Mouse (Mus musculus) kidney, postnatal 25 days (tissue): Measurements from ENCODE around the gene Ano1.

ENCODE experiments used
- DNase-seq, 2 experiments: peaks; one replicate each; pipeline ENCODE4 v3.0.0; 2021; ENCODE audit warnings: mixed read lengths in 2 of 2

Gene Ano1

GRCm38 (mm10) chr7:144581559-144582283, 170.1 kb downstream of the Ano1 start:
- peak; percentile 89 to 95 for DNase-seq

- DNase-seq: no peak
These were observed 173.9 kb downstream of the Ano1 start for GRCm38 (mm10) chr7:144577876-144578275.

- peak; percentile 45 to 85 for DNase-seq
These were observed 179.5 kb downstream of the Ano1 start for GRCm38 (mm10) chr7:144572234-144572633.

GRCm38 (mm10) chr7:144571598-144571997, 180.2 kb downstream of the Ano1 start:
- DNase-seq: peak; percentile 82 to 88

DNA sequence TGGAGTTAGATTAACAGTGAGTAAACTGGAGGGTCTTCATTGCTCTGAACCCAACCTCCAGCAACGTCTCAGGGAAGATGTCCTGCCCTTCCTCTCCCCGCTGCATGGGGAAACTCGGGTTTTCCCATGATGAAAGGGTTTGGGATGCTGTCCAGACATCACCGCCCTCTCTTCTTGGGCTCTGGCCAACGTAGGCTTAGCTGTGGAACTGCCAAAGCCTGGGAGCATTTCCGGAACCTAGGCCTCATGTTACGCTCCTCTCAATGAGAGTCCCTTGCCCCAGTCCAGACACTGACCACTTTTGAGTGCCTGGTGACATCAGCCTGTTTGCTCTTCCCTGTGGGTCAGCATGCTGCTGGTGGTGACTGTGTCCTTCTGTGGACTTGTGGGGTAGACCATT, 182.3 kb downstream of the Ano1 start:
- DNase-seq: peak; percentile 61 to 73

- no peak for DNase-seq
These were observed 183.7 kb downstream of the Ano1 start for GRCm38 (mm10) chr7:144568091-144568490.

DNA sequence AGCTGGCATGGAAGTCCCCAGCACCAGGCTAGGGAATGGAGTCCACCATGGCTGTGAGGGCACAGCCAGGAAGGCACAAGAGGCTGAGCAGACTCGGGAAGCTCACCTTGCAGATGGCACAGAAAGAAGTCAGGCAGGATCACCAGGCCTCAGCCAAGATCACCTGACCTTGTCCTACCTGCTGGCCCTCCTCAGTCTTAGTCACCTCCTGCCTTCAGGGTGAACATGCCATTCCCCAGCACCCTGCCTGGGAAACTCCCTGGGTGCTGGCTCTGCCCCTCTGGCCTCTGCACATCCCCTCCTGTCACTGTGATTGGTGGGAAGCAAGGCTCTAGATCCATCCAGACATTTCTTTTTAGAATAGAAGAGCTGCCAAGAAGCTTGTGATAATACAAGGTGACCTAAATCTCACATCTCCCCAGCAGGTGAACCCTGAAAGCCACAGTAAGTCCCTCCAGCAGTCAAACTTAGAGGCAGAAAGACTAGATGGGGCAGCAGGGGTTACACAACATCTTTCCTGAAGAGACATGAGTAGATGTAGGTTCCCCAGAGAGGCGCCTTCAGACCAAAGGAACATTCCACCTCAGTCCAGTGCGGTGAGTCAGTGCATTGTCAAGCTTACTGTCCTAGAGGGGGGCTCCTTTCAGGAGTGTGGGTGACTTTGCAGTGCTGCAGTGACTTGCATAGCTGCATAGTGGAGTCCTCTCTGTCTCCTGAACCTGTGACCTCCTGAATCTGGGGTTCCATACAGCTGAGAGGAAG, 184.7 kb downstream of the Ano1 start:
- DNase-seq: no peak

DNA sequence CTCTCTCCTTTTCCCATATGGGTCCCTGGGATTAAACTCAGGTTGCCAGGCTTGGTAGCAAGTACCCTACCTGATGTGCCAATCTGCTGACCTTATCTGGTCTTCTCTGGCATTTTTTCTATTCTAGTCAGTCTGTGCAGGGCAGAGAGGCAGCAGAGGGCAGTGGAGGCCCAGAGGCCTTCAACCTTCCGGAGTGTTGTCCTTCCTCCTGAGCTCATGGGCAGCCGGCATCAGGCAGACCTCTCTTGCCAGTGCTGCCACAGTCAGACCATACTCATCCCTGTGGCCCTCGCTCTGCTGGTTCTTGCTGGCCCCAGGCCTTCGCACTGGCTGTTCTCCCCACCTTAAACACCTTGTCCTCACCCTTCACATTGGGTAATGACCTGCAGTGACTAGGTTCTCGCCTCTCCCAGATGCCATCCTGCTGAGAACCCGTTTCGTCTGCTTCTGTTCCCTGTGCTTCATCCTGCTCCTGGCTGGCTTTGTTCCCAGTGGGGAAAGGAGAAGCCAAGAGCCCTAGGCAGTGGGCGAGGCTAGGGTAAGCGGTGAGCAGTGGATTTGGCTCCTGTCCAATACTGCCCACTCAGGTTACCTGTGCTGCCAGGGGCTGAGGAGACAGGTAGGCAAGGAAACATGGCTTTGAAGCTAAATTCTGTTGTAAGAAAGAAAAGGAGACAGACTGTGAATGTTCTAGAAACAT, 188.2 kb downstream of the Ano1 start:
- DNase-seq: peak; percentile 58 to 76

GRCm38 (mm10) chr7:144562016-144562415, 189.8 kb downstream of the Ano1 start:
- peak; percentile 26 to 58 for DNase-seq

DNA sequence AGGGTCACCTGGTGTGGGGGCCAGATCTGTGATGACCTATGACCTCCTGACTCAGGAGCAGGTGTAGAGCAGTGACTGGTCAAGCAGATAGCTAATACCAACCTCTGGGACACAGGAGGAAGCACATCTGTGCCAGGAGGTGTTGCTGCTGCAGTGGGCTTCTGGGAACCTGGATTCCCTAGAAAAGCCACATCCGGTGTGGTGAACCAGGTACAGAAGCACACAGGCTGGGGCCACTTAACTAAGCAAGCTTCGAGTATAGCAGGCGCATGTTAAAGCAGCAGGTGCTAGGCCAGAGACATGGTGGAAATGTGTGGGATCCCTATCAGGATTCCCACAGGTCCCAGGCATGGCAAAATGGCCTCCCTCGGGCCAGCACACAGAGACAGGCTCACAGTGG, 191.2 kb downstream of the Ano1 start:
- no peak for DNase-seq

DNA sequence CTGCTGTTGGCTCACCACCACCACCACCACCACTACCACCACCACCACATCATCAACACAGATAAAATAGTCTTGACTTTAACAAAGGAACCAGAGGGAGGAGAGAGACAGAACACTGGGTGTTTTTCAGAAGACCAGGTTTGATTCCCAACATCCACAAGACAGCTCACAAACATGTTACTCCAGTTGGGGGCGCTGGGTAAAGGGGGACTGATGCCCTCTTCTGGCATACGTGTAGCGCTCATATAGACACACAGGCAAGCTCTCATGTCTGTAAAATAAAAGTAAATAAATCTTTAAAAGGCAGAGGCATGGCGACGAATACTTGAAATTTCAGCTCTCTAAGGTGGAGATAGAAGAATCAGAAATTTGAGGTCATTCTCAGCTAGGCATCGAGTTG, 193.2 kb downstream of the Ano1 start:
- no peak for DNase-seq

- DNase-seq: no peak
These were observed 197.7 kb downstream of the Ano1 start for GRCm38 (mm10) chr7:144554123-144554472.

DNA sequence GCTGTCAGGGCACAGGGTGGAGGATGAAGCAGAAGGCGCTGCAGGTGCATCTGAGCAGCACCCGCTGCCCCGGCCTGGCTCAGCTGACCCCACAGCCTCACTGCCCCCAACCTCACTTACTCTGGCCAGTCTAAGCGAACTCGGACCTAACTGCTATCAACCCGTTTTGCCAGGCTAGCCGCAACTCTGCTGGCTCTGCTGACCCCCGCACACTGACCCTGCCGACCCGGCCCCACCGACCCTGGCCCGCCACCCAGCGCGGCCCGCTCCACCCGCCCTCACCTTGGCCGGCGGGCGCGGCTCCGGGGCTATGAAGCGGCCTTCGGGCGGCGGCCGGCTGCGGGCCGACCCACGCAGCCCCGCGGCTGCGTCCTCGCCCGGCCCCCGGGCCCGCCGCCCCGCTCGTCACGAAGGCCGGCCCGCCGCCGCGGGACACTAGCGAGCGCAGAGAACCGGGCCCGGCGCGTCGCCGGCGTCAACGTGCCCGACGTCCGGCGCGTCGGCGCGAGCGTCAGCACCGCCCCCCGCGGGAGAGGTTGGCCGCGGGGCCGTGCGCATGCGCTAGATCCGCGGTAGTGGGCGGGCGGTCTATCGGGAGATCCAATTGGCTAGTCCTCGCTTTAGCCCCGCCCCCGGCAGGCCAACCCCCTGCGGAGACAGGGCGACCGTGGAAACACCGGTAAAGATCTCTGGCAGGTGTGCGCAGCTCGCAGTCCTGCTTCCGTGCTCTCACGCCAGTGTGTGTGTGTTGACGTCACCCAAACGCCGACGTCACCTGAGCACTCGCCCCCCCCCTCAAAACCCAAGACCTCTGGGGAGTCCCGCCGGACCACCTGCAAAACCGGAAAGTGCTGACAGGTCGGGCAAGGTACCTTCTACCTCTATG, 198.3 kb downstream of the Ano1 start, which contains the start of gene Ppfia1:
Gene Ppfia1, minus strand, starts transcription at position 493 of the 886 bp plus-strand sequence.
- peak; percentile 99 for DNase-seq

GRCm38 (mm10) chr7:144552274-144552673, 199.5 kb downstream of the Ano1 start:
- no peak for DNase-seq

- no peak for DNase-seq
These were observed 201.0 kb downstream of the Ano1 start for GRCm38 (mm10) chr7:144550811-144551210.

DNA sequence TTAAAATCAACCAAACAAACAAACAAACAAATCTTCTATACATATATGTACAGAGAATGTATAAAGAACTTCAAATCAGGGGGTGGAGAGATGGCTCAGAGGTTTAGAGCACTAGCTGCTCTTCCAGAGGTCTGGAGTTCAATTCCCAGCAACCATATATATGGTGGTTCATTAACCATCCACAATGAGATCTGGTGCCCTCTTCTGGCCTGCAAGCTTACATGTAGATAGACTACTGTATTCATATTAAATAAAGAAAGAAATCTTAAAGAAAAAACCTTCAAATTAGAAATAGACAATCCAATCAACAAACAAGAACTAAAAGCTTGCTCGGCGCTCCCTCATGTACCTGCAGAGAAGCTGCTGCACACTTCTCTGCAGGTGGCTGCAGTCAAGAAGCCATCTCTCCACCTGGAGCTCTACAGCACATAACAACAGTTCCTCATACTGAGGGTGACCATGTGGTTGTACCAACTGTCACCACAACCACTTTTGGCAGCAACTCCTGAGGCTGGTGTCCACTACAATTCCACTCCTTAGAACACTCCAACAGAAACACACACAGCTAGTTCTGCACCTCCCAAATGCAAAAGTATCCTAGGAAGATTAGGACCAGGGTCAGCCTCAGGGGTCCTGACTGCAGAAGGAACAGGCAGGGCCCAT, 201.7 kb downstream of the Ano1 start:
- peak in 1 of 2 experiments; percentile 26 for DNase-seq

GRCm38 (mm10) chr7:144545231-144545630, 206.5 kb downstream of the Ano1 start:
- DNase-seq: peak; percentile 27 to 62

DNA sequence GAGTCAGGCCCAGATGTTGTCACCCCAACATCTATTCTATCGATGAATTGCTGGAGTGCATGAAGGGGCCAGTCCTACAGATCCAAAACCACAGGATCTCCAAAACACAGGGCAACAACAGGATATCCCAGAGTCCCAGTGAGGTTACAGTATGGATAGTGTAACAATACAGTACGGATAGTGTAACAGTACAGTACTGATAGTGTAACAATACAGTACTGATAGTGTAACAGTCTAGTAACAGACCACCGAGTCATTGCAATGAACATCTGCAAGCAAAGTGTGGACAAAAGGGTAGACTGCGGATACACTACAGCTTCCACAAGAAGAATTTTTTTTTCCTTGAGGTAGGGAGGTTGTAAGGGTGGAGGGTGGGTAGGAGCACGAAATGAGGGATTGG, 210.4 kb downstream of the Ano1 start:
- no peak for DNase-seq

DNA sequence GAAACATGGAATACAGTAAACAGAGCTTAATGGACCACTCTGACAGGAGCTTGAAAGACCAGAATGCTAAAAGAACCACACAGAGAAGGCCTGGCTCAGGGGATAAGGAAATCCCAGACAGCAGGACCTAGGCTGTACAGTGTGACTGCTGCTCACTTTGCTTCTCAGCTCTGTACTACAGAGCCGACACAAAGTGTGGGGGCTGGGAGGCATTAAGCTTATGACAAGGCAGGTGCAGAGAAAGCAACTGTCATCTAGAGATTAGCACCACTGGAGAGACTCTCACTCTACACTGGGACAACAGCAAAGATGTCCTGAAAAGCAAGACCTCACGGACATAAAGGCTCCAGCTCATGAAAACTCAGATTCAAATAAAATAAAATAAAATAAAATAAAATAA, 212.6 kb downstream of the Ano1 start:
- DNase-seq: no peak
